Mouse (Mus musculus) midbrain, postnatal 0 days (tissue): Measurements from ENCODE around the gene Klf11. TPM values are rescaled to one million over a fixed set of nuclear protein-coding genes. Genes with fewer than 3 reads are reported as not detected.

ENCODE experiments used
- ATAC-seq: fragments of 200-750 bp; cut with Nextera tagmentation; 2 replicates; pipeline ENCODE4 v1.8.0; 2017; ENCODE audit warnings: moderate number of reproducible peaks, mild to moderate bottlenecking, moderate TSS enrichment, moderate library complexity; ENCODE audit not compliant: low FRiP score
- DNase-seq: peaks from one replicate; pipeline ENCODE4 v3.0.0-alpha.2; 2015; ENCODE audit warnings: low spot score
- H3K27ac ChIP-seq: fragments of 300-500 bp; sonication (generic); 2 replicates; pipeline ENCODE4 v1.5.1; 2014; ENCODE audit warnings: low read depth, mild to moderate bottlenecking, low read length, mixed read lengths
- H3K27me3 ChIP-seq: fragments of 300-500 bp; sonication (generic); 2 replicates; pipeline ENCODE4 v1.6.1; 2014; ENCODE audit warnings: low read length, control low read depth, mixed read lengths; ENCODE audit not compliant: insufficient read depth
- H3K36me3 ChIP-seq: fragments of 300-500 bp; sonication (generic); 2 replicates; pipeline ENCODE4 v1.6.1; 2014; ENCODE audit warnings: low read length, control low read depth, mixed read lengths; ENCODE audit not compliant: insufficient read depth
- H3K4me1 ChIP-seq: fragments of 300-500 bp; sonication (generic); 2 replicates; pipeline ENCODE4 v1.6.1; 2014; ENCODE audit warnings: mild to moderate bottlenecking, control low read depth, antibody characterized with exemption, low read length, mixed read lengths; ENCODE audit not compliant: insufficient read depth
- H3K4me2 ChIP-seq: fragments of 300-500 bp; sonication (generic); 2 replicates; pipeline ENCODE4 v1.6.1; 2014; ENCODE audit warnings: low read depth, mild to moderate bottlenecking, low read length, mixed read lengths; ENCODE audit not compliant: poor library complexity, severe bottlenecking
- H3K4me3 ChIP-seq: fragments of 300-500 bp; sonication (generic); 2 replicates; pipeline ENCODE4 v1.5.1; 2014; ENCODE audit warnings: low read depth, mild to moderate bottlenecking, low read length, moderate library complexity
- H3K9ac ChIP-seq: fragments of 300-500 bp; sonication (generic); replicated peaks from 2 replicates; pipeline ENCODE4 v1.6.1; 2014; ENCODE audit warnings: mild to moderate bottlenecking, low read length, moderate library complexity, mixed read lengths; ENCODE audit not compliant: poor library complexity, severe bottlenecking
- H3K9me3 ChIP-seq: fragments of 300-500 bp; sonication (generic); 2 replicates; pipeline ENCODE4 v1.6.1; 2016; ENCODE audit warnings: low read length, control low read depth
- CTCF ChIP-seq: IDR thresholded peaks from 2 replicates; pipeline ENCODE4 v1.5.1; 2016; ENCODE audit warnings: antibody characterized with exemption, mild to moderate bottlenecking
- WGBS: fragments of 180-500 bp; shearing (Covaris S2); extraction: QIAGEN DNeasy Blood & Tissue Kit; methylation state at CpG from one replicate; pipeline ENCODE4 v1.1.7; 2014; 5-methylcytosine and 5-hydroxymethylcytosine counted together
- polyA plus RNA-seq: library from polyadenylated mRNA; unstranded; fragments of >200 nt; fragmentation: Nextera tagmentation; extraction: Ambion mirVana; gene quantifications from 2 replicates; pipeline ENCODE4 v1.2.1, GENCODE M21; 2015
- total RNA-seq: library from RNA; depleted of rRNA; stranded (reverse); fragments of >200 nt; gene quantifications from 2 replicates; pipeline ENCODE4 v1.2.3, GENCODE M21; 2014; rRNA removed

Klf11 gene
- total and polyA plus RNA-seq, 2 experiments from 2014 or later = 24.4 to 27.1 TPM

- peak; percentile 93 for DNase-seq
- WGBS = under 1% methylated on average over 77 of the region's 83 CpGs
Observed at GRCm38 (mm10) chr12:24707954-24708823, 57.1 kb downstream of the Klf11 start, which contains the start of gene Rrm2. TSS of gene Rrm2 (plus strand) at chr12:24708241.

GRCm38 (mm10) chr12:24708824-24709218, 57.7 kb downstream of the Klf11 start:
- no peak for TF ChIP-seq CTCF
- WGBS = 2% methylated on average over 17 of the region's 17 CpGs
- no peak for ATAC-seq

More at GRCm38 (mm10) chr12:24707954-24708823, 57.1 kb downstream of the Klf11 start, which contains the start of gene Rrm2:
- Histone ChIP-seq H3K4me2 (peak within 1 kb of the TSS; percentile 91), H3K27ac (peak within 1 kb of the TSS; percentile 58; the same call in 1 of the 2 replicates), H3K4me1 (peaks cover 5% of the 10 kb centered on the region; the same call in 1 of the 2 replicates), H3K4me3 (peak within 1 kb of the TSS; percentile 58), H3K9me3 (no peaks in the 10 kb centered on the region), H3K9ac (peak within 1 kb of the TSS; percentile 69), H3K36me3 (no peaks in the 10 kb centered on the region; the same call in 1 of the 2 replicates), H3K27me3 (0 out of 2 replicates have a peak, but pooled peaks cover 3% of the 10 kb centered on the region)
- ATAC-seq = peak; percentile 91
- peak; percentile 85 for TF ChIP-seq CTCF

GRCm38 (mm10) chr12:24709409-24709808, 58.3 kb downstream of the Klf11 start:
- TF ChIP-seq CTCF = no peak
- DNase-seq (no peak), ATAC-seq (no peak)
- no peaks in the 10 kb centered on the region; the same call in 1 of the 2 replicates for H3K36me3 ChIP-seq
- H3K4me1 ChIP-seq = peaks cover 5% of the 10 kb centered on the region; the same call in 1 of the 2 replicates
- H3K4me3 ChIP-seq = no peak overlapping the region
- no peaks in the 10 kb centered on the region for H3K9me3 ChIP-seq
- H3K9ac ChIP-seq = no peak overlapping the region
- WGBS = 25% methylated on average over 6 of the region's 6 CpGs
- H3K27ac ChIP-seq = no peak overlapping the region
- H3K4me2 ChIP-seq = peak overlapping the region; percentile 91; the same call in 1 of the 2 replicates
- H3K27me3 ChIP-seq = 0 out of 2 replicates have a peak, but pooled peaks cover 3% of the 10 kb centered on the region

More at GRCm38 (mm10) chr12:24708824-24709218, 57.7 kb downstream of the Klf11 start:
- Histone ChIP-seq H3K4me1 (peaks cover 5% of the 10 kb centered on the region; the same call in 1 of the 2 replicates), H3K27ac (no peak overlapping the region), H3K4me2 (peak overlapping the region; percentile 91), H3K9ac (no peak overlapping the region), H3K4me3 (peak overlapping the region; percentile 58), H3K36me3 (no peaks in the 10 kb centered on the region; the same call in 1 of the 2 replicates), H3K27me3 (0 out of 2 replicates have a peak, but pooled peaks cover 3% of the 10 kb centered on the region), H3K9me3 (no peaks in the 10 kb centered on the region)
- DNase-seq = no peak

- ATAC-seq (peak; percentile 35), DNase-seq (peak; percentile 92)
- peaks cover 5% of the 10 kb centered on the region; the same call in 1 of the 2 replicates for H3K4me1 ChIP-seq
- no peak overlapping the region for H3K9ac ChIP-seq
- H3K27ac ChIP-seq = no peak overlapping the region
- H3K27me3 ChIP-seq = 0 out of 2 replicates have a peak, but pooled peaks cover 3% of the 10 kb centered on the region
- no peak overlapping the region for H3K4me3 ChIP-seq
- peak; percentile 89 for TF ChIP-seq CTCF
- 32% methylated on average over 5 of the region's 5 CpGs for WGBS
- H3K4me2 ChIP-seq = no peak overlapping the region
- H3K36me3 ChIP-seq = no peaks in the 10 kb centered on the region; the same call in 1 of the 2 replicates
- no peaks in the 10 kb centered on the region for H3K9me3 ChIP-seq
Observed at GRCm38 (mm10) chr12:24709831-24710508, 58.9 kb downstream of the Klf11 start.

GRCm38 (mm10) chr12:24710672-24711071, 59.6 kb downstream of the Klf11 start:
- peaks cover 5% of the 10 kb centered on the region; the same call in 1 of the 2 replicates for H3K4me1 ChIP-seq
- no peak overlapping the region for H3K4me3 ChIP-seq
- no peaks in the 10 kb centered on the region for H3K9me3 ChIP-seq
- WGBS = 62% methylated on average over 5 of the region's 5 CpGs
- no peak overlapping the region for H3K9ac ChIP-seq
- H3K4me2 ChIP-seq = no peak overlapping the region
- DNase-seq = peak; percentile 59
- H3K36me3 ChIP-seq = no peaks in the 10 kb centered on the region; the same call in 1 of the 2 replicates
- 0 out of 2 replicates have a peak, but pooled peaks cover 3% of the 10 kb centered on the region for H3K27me3 ChIP-seq
- TF ChIP-seq CTCF = peak; percentile 61
- no peak overlapping the region for H3K27ac ChIP-seq
- ATAC-seq = no peak

Other genes starting within 250 kb of the Klf11 start
- gene Taf1b, start 152.9 kb upstream of the Klf11 start, total RNA-seq = 15.2 and 17.5 TPM in 2 replicates
- 33.1 and 34.2 TPM in 2 replicates for gene Taf1b, start 152.9 kb upstream of the Klf11 start, polyA plus RNA-seq
- 1.7 and 3.5 TPM in 2 replicates for gene Grhl1, start 79.0 kb upstream of the Klf11 start, total RNA-seq
- gene Grhl1, start 79.0 kb upstream of the Klf11 start, polyA plus RNA-seq = 1.8 and 2.2 TPM in 2 replicates
- 3.7 and 4.8 TPM in 2 replicates for gene Cys1, start 30.5 kb downstream of the Klf11 start, total RNA-seq
- 1.9 and 2.1 TPM in 2 replicates for gene Cys1, start 30.5 kb downstream of the Klf11 start, polyA plus RNA-seq
- gene Rrm2, start 57.0 kb downstream of the Klf11 start, total RNA-seq = 9.7 and 15.1 TPM in 2 replicates
- 23.1 and 23.4 TPM in 2 replicates for gene Rrm2, start 57.0 kb downstream of the Klf11 start, polyA plus RNA-seq
- gene Mboat2, start 179.6 kb downstream of the Klf11 start, total RNA-seq = 62.0 and 78.0 TPM in 2 replicates
- gene Mboat2, start 179.6 kb downstream of the Klf11 start, polyA plus RNA-seq = 69.2 and 71.5 TPM in 2 replicates